Mouse (Mus musculus) layer of hippocampus, postnatal 36 days (tissue): ENCODE results near the gene Vmn1r90. TPM values are rescaled to one million over a fixed set of nuclear protein-coding genes. Genes with fewer than 3 reads are reported as not detected.
"Not testable (repeated sequence)": the region's sequence is repeated elsewhere in the genome, so short reads cannot be mapped to it uniquely, and the experiment has no call there.

Experiments
- DNase-seq, 2 experiments: peaks; one replicate each; pipeline ENCODE4 v3.0.0; 2022
- total RNA-seq, 2 experiments: library from RNA; stranded (reverse); gene quantifications; 2 replicates each; pipeline ENCODE4 v1.2.3; 2021

Vmn1r90 gene
- total RNA-seq: under 1 TPM in 1 of 2 experiments, not detected in 1; 0.10 TPM

DNA sequence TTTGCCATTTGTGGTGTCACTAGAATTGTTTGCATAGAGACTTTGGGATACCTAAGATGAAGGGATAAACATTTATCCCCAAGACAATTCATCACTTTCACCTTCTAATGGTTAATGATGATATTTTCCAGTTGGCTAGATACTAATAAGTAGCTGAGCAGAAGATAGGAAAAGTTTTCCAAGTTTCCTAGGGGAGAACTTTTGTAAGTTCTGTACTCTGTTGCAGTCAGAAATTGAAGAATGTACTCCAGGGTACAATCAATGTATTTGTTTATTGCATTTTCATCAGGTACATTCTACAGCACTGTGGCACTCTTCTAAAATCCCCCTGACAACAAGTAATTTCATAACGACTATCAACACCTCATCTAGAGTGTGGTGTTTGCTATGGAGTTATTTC, at the start of gene Vmn1r90:
Gene Vmn1r90 (minus strand): TSS at position 101 of the 400 bp plus-strand sequence.
- no peak for DNase-seq

DNA sequence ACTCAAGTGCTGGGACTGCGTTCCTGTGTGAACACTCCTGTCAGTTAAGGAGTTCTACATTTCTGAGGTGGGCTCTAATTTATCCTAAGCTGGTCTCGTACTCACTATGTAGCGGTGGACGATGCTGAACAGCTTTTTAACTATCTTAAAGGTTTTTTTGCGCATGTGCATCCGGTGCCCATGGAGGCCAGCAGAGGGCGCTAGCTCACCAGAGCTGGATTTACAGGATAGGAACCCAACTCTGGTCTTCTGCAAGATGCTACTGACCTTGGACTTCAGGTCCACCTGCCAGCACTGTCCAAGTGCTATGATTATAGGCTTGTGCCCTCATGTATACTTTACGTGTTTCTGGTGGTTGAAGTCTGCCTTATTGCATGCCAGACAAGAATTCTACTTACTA, 29.7 kb upstream of the Vmn1r90 start:
- DNase-seq: not testable (repeated sequence)

DNA sequence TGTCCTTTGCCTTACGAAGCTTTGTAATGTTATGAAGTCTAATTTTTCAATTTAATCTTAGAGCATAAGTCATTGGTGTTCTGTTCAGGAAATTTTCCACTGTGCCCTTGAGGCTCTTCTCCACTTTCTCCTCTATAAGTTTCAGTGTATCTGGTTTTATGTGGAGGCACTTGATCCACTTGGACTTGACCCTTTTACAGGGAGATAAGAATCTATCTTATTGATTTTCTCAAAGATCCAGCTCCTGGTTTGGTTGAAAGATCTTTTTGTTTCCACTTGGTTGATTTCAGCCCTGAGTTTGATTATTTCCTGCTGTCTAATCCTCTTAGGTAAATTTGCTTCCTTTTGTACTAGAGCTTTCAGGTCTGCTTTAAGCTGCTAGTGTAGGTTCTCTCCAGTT, 11.0 kb downstream of the Vmn1r90 start:
- DNase-seq: no peak

- no peak for DNase-seq
These were observed 38.0 kb downstream of the Vmn1r90 start for GRCm38 (mm10) chr7:14525280-14525679.

GRCm38 (mm10) chr7:14522636-14523035, 40.7 kb downstream of the Vmn1r90 start:
- no peak for DNase-seq

GRCm38 (mm10) chr7:14518301-14518700, 45.0 kb downstream of the Vmn1r90 start:
- no peak for DNase-seq

Other genes starting within 250 kb of the Vmn1r90 start
- gene Obox8, start 229.9 kb downstream of the Vmn1r90 start, total RNA-seq: not detected
- gene Sult2a8, start 116.7 kb downstream of the Vmn1r90 start, total RNA-seq: not detected
- not detected for gene Sult2a7, start 69.3 kb downstream of the Vmn1r90 start, total RNA-seq
- not detected for gene Obox7, start 96.0 kb upstream of the Vmn1r90 start, total RNA-seq